Mouse (Mus musculus) layer of hippocampus, postnatal 10 days (tissue): ENCODE results near the gene Olfr397. TPM values are rescaled to one million over a fixed set of nuclear protein-coding genes. Genes with fewer than 3 reads are reported as not detected.
A peak's percentile ranks its signal among the peaks of the same experiment; 100 is the strongest.

ENCODE experiments used
- DNase-seq, 2 experiments: peaks; one replicate each; pipeline ENCODE4 v3.0.0; 2021; ENCODE audit warnings: low spot score in 2 of 2
- long read RNA-seq: library from polyadenylated mRNA; stranded (forward); transcript quantifications from one replicate; pipeline ENCODE4 v2.0.0, GENCODE M21; 2023
- total RNA-seq, 2 experiments: library from RNA; stranded (reverse); gene quantifications; 2 replicates each; pipeline ENCODE4 v1.2.3; 2021

Gene Olfr397
- not detected for total RNA-seq
- long read RNA-seq = 0 reads

DNA sequence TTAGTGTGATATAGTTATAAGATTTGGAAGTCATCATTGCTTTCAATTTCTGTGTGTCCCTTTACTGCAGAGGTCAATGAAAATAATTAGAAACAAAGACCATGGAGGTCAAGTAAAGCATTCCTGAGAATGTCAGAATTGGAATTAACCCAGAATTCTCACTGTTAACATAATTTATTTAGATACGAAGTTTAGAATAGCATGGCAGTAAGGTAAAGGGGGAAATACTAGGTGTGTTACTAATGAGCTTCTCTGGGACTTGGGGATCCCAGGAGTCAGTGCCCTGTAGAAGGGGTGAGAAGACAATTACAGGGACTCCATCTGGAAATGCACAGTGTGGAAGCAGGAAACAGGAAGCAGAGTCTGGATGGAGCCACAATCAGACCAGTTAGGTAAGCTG is at the start of gene Olfr397:
TSS of gene Olfr397 (plus strand) at position 301 of the 400 bp plus-strand sequence.
- no peak for DNase-seq

DNA sequence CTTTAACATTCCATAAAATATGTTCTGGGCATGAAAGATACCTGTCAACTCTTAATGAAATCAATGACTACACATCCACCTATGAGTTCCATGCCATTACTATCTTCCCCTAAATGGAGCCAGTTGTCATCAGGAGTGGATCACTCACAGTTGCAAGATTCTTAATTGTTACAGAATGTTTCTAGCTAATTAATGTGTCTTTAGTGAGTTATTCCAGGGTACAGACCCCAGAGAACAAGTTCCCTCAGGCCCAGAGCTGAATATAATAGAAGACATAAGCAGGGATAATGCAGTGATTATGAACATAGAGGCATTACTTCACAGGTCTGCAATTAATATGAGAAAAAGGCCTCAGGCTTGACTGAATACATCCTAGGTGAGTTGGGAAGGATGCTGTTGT is 24.2 kb upstream of the Olfr397 start, which contains the start of gene Olfr23:
TSS of gene Olfr23 (plus strand) at position 301 of the 400 bp plus-strand sequence.
- no peak for DNase-seq

DNA sequence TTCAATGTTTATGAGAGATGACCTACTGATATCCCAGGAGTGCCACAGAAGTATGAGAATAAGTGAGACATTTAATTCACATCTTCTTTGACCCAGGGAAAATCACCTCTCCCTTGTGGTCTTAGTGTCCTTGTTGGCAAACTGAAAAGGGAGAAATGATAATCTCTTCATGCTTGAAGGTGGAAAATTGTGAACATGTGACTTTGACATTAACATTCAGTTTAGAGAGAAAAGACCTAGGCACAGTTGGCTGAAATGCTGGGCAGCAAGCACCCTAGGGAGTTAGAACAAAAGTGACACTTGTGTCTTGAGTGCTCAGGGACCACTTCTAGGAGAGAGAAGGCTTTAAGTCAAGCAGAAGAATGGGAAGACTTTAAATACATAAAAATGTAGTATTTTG is 29.7 kb downstream of the Olfr397 start, which contains the start of gene Olfr398:
TSS of gene Olfr398 (minus strand) at position 101 of the 400 bp plus-strand sequence.
- DNase-seq = no peak

DNA sequence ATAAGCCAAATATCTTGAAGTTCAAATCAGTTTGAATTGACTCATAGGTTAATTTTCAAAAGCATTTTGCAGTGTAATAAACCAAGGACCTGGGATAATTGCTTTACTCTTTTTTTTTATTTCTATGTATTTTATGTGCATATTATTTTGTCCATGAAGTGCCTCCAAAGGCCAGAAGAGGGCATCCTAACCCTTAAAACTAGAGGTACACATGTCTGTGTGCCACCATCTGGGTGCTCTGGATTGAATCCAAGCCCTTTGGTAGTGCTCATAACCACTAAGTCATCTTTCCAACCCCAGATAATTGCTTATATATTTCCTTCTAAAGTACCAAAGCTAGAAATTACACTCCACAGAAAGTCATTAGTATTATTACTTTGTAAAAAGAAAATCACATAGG is 32.5 kb downstream of the Olfr397 start:
- peak in 1 of 2 experiments; percentile 9 for DNase-seq

Other genes starting within 250 kb of the Olfr397 start
- gene Olfr389, start 180.1 kb upstream of the Olfr397 start, total RNA-seq = not detected
- not detected for gene Olfr390, start 177.9 kb upstream of the Olfr397 start, total RNA-seq
- gene Olfr391-ps, start 157.8 kb upstream of the Olfr397 start, total RNA-seq = not detected
- not detected for gene Olfr392, start 143.8 kb upstream of the Olfr397 start, total RNA-seq
- not detected for gene Olfr393, start 109.4 kb upstream of the Olfr397 start, total RNA-seq
- gene Olfr394, start 70.0 kb upstream of the Olfr397 start, total RNA-seq = not detected
- not detected for gene Olfr395, start 51.5 kb upstream of the Olfr397 start, total RNA-seq
- not detected for gene Olfr23, start 24.1 kb upstream of the Olfr397 start, total RNA-seq
- gene Olfr398, start 29.6 kb downstream of the Olfr397 start, total RNA-seq = not detected
- not detected for gene Olfr139, start 95.7 kb downstream of the Olfr397 start, total RNA-seq
- not detected for gene Olfr399, start 95.8 kb downstream of the Olfr397 start, total RNA-seq
- not detected for gene Zfp616, start 109.1 kb downstream of the Olfr397 start, total RNA-seq
- not detected for gene Olfr401, start 152.9 kb downstream of the Olfr397 start, total RNA-seq
- not detected for gene Olfr402, start 192.7 kb downstream of the Olfr397 start, total RNA-seq
- not detected for gene Olfr403, start 225.4 kb downstream of the Olfr397 start, total RNA-seq